ENCODE assay signal across 13 mouse cellular contexts in genomic region chr1:92337450-92337849, GRCm38 (mm10).
DNase-seq lines count a peak whose midpoint lies in the region; ATAC-seq and TF ChIP-seq lines count a peak whose summit lies in the region.
"Had no signal": no experiment of that assay in that cellular context is flagged by ENCODE, and none has a peak within 500 bp of the region (broad histone marks: within the 10 kb centered on the region; RNA-seq: fewer than 3 reads in every experiment).

No protein-coding gene starts in this region.

- H3K9me3 ChIP-seq in kidney, postnatal 0 days (replicated peaks; ENCODE audit: low read length), result no peaks in the 10 kb centered on the region
- H3K9me3 ChIP-seq in heart, embryonic 16.5 days (replicated peaks; ENCODE audit: control insufficient read depth, low read length), result 0 out of 2 replicates have a peak, but pooled peaks cover 5% of the 10 kb centered on the region
- no peaks in the 10 kb centered on the region for H3K9me3 ChIP-seq in stomach, embryonic 14.5 days (ENCODE audit: control insufficient read depth, low read depth, low read length)
- H3K9me3 ChIP-seq in midbrain, embryonic 10.5 days (replicated peaks), result 0 out of 2 replicates have a peak, but pooled peaks cover 3% of the 10 kb centered on the region
- H3K9me3 ChIP-seq: hindbrain, embryonic 15.5 days had no signal

- H3K9ac ChIP-seq in kidney, postnatal 0 days (ENCODE audit: low read depth, low read length), result no peak overlapping the region
- no peak overlapping the region for H3K9ac ChIP-seq in heart, embryonic 16.5 days (ENCODE audit: low read length)
- no peak overlapping the region for H3K9ac ChIP-seq in stomach, embryonic 14.5 days (replicated peaks; ENCODE audit: low read depth, low read length)
- H3K9ac ChIP-seq: hindbrain, embryonic 15.5 days; liver, postnatal 0 days had no signal

- peak; percentile 64 for DNase-seq in kidney, postnatal 0 days (ENCODE audit: low spot score)
- no peak for DNase-seq in kidney, adult 9 months
- peak; percentile 9 for DNase-seq in embryo, embryonic 9.5 days (ENCODE audit: extremely low spot score)
- DNase-seq in midbrain, embryonic 10.5 days (ENCODE audit: low spot score), result no peak
- DNase-seq: adrenal gland, adult 8-10 months; cerebellum, postnatal 36 days; liver, postnatal 0 days; thymus, postnatal 25 days had no signal

- ATAC-seq in kidney, postnatal 0 days (replicated peaks; ENCODE audit: low FRiP score, low read depth), result no peak
- peak; percentile 83 for ATAC-seq in heart, embryonic 16.5 days (replicated peaks; ENCODE audit: extremely low read depth, insufficient read depth, low FRiP score)
- ATAC-seq in stomach, embryonic 14.5 days (ENCODE audit: insufficient number of reproducible peaks, insufficient read depth, low FRiP score, low read depth), result peak; percentile 71; the same call in 1 of the 2 replicates
- ATAC-seq in megakaryocyte, adult 5-6 weeks (ENCODE audit: poor library complexity, severe bottlenecking), result no peak
- ATAC-seq: liver, postnatal 0 days; Patski had no signal

- H3K27me3 ChIP-seq in kidney, postnatal 0 days (ENCODE audit: insufficient read depth, low read length), result no peaks in the 10 kb centered on the region
- no peaks in the 10 kb centered on the region for H3K27me3 ChIP-seq in heart, embryonic 16.5 days (ENCODE audit: control insufficient read depth, insufficient read depth, low read length)
- H3K27me3 ChIP-seq in stomach, embryonic 14.5 days (ENCODE audit: control insufficient read depth, insufficient read depth, low read length), result no peaks in the 10 kb centered on the region
- H3K27me3 ChIP-seq in midbrain, embryonic 10.5 days (ENCODE audit: low read depth, poor library complexity, severe bottlenecking), result no peaks in the 10 kb centered on the region
- H3K27me3 ChIP-seq: hindbrain, embryonic 15.5 days; Patski had no signal

- 15% methylated on average over 8 of the region's 8 CpGs for WGBS in kidney, postnatal 0 days
- 26% methylated on average over 8 of the region's 8 CpGs for WGBS in heart, embryonic 16.5 days
- WGBS in stomach, embryonic 14.5 days, result 14% methylated on average over 8 of the region's 8 CpGs
- 90% methylated on average over 8 of the region's 8 CpGs for WGBS in midbrain, embryonic 10.5 days

- H3K4me1 ChIP-seq in kidney, postnatal 0 days (replicated peaks; ENCODE audit: insufficient read depth, low read length), result no peaks in the 10 kb centered on the region
- peaks cover 12% of the 10 kb centered on the region; the same call in 1 of the 2 replicates for H3K4me1 ChIP-seq in heart, embryonic 16.5 days (ENCODE audit: control insufficient read depth, insufficient read depth, low read length)
- H3K4me1 ChIP-seq in stomach, embryonic 14.5 days (ENCODE audit: control insufficient read depth, insufficient read depth, low read length), result no peaks in the 10 kb centered on the region
- H3K4me1 ChIP-seq in midbrain, embryonic 10.5 days, result no peaks in the 10 kb centered on the region
- H3K4me1 ChIP-seq: hindbrain, embryonic 15.5 days had no signal

- H3K27ac ChIP-seq in kidney, postnatal 0 days, result no peak overlapping the region
- peak overlapping the region; percentile 76 for H3K27ac ChIP-seq in heart, embryonic 16.5 days (ENCODE audit: low read length)
- no peak overlapping the region for H3K27ac ChIP-seq in stomach, embryonic 14.5 days (ENCODE audit: low read length)
- H3K27ac ChIP-seq in midbrain, embryonic 10.5 days (replicated peaks), result no peak overlapping the region
- H3K27ac ChIP-seq: hindbrain, embryonic 15.5 days had no signal

- no peak overlapping the region for H3K4me2 ChIP-seq in kidney, postnatal 0 days (ENCODE audit: low read length)
- no peak overlapping the region for H3K4me2 ChIP-seq in heart, embryonic 16.5 days (ENCODE audit: low read depth, low read length)
- no peak overlapping the region for H3K4me2 ChIP-seq in stomach, embryonic 14.5 days (replicated peaks; ENCODE audit: low read depth, low read length)
- H3K4me2 ChIP-seq: hindbrain, embryonic 15.5 days had no signal

- no peaks in the 10 kb centered on the region for H3K36me3 ChIP-seq in kidney, postnatal 0 days (ENCODE audit: insufficient read depth, low read length)
- H3K36me3 ChIP-seq in heart, embryonic 16.5 days (ENCODE audit: control insufficient read depth, insufficient read depth), result no peaks in the 10 kb centered on the region
- H3K36me3 ChIP-seq in stomach, embryonic 14.5 days (ENCODE audit: control insufficient read depth, insufficient read depth, low read length), result no peaks in the 10 kb centered on the region
- no peaks in the 10 kb centered on the region for H3K36me3 ChIP-seq in midbrain, embryonic 10.5 days
- H3K36me3 ChIP-seq: hindbrain, embryonic 15.5 days had no signal

- no peak overlapping the region for H3K4me3 ChIP-seq in kidney, postnatal 0 days (replicated peaks; ENCODE audit: low read depth, low read length)
- no peak overlapping the region for H3K4me3 ChIP-seq in heart, embryonic 16.5 days (ENCODE audit: low read length)
- H3K4me3 ChIP-seq in stomach, embryonic 14.5 days (ENCODE audit: low read depth, low read length), result no peak overlapping the region
- no peak overlapping the region for H3K4me3 ChIP-seq in midbrain, embryonic 10.5 days
- H3K4me3 ChIP-seq: hindbrain, embryonic 15.5 days had no signal

- no peak for TF ChIP-seq CTCF in kidney, postnatal 0 days (IDR thresholded peaks at IDR 0.05; ENCODE audit: low read depth)

Comparison
In these comparisons a context has a peak if more than half of its experiments do, and no peak if none do; other contexts are left out.
1. DNase-seq: peak in kidney, postnatal 0 days (single experiment) and embryo, embryonic 9.5 days (single experiment); none in kidney, adult 9 months (single experiment) and midbrain, embryonic 10.5 days (single experiment).
2. ATAC-seq: peak in heart, embryonic 16.5 days (single experiment) and stomach, embryonic 14.5 days (single experiment); none in kidney, postnatal 0 days (single experiment) and megakaryocyte, adult 5-6 weeks (single experiment).